8 mouse cellular contexts compared by ENCODE assay signal in the genomic region with DNA sequence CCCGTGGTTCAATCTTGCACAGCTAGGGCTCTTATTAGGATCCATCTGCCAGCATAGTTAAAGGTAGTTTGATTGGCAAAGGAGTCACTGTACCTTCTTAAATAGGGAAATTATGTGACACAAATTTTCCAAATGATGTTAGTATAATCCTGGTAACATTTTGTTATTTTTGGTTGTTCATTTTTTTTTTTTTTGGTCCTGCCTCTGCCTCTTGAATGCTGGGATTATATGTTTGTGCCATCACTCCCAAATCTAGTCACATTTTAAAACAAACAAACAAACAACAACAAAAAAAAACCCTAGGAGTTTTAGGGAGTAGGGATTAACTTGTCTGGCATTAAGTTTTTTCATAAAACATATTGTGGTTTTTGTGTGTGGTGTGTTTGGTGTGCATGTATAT. TPM values are rescaled to one million over a fixed set of nuclear protein-coding genes. Genes with fewer than 3 reads are reported as not detected.
DNase-seq lines count a peak whose midpoint lies in the region; ATAC-seq and TF ChIP-seq lines count a peak whose summit lies in the region.

Gene Mrpl35 (minus strand): TSS at position 101 of the 400 bp plus-strand sequence.

- no peak for DNase-seq in lung, embryonic 14.5 days
- no peak for DNase-seq in lung, postnatal 4 days
- DNase-seq in embryonic facial prominence, embryonic 10.5 days (ENCODE audit: low spot score) = no peak
- DNase-seq in heart, postnatal 10 days = no peak
- DNase-seq in stomach, postnatal 0 days (ENCODE audit: low spot score) = no peak
- no peak for DNase-seq in spleen, postnatal 14 days (ENCODE audit: low spot score in 2 of 2)
- DNase-seq in thymus, postnatal 25 days = no peak

- H3K36me3 ChIP-seq in lung, embryonic 14.5 days (ENCODE audit: insufficient read depth) = no peaks in the 10 kb centered on the region
- no peaks in the 10 kb centered on the region for H3K36me3 ChIP-seq in embryonic facial prominence, embryonic 10.5 days (replicated peaks)
- H3K36me3 ChIP-seq in limb, embryonic 12.5 days = no peaks in the 10 kb centered on the region
- no peaks in the 10 kb centered on the region for H3K36me3 ChIP-seq in stomach, postnatal 0 days (ENCODE audit: control insufficient read depth, insufficient read depth, low read length)

- no peak within 1 kb of the TSS for H3K4me3 ChIP-seq in lung, embryonic 14.5 days (ENCODE audit: low read depth, low read length)
- no peak within 1 kb of the TSS for H3K4me3 ChIP-seq in embryonic facial prominence, embryonic 10.5 days
- H3K4me3 ChIP-seq in limb, embryonic 12.5 days (replicated peaks) = no peak within 1 kb of the TSS
- no peak within 1 kb of the TSS for H3K4me3 ChIP-seq in stomach, postnatal 0 days (ENCODE audit: low read depth, low read length)

- no peaks in the 10 kb centered on the region for H3K27me3 ChIP-seq in lung, embryonic 14.5 days (ENCODE audit: insufficient read depth, low read length)
- H3K27me3 ChIP-seq in embryonic facial prominence, embryonic 10.5 days (replicated peaks; ENCODE audit: low read depth, poor library complexity, severe bottlenecking) = no peaks in the 10 kb centered on the region
- no peaks in the 10 kb centered on the region for H3K27me3 ChIP-seq in limb, embryonic 12.5 days
- no peaks in the 10 kb centered on the region for H3K27me3 ChIP-seq in stomach, postnatal 0 days (ENCODE audit: control insufficient read depth, insufficient read depth, low read length)

- no peak within 1 kb of the TSS for H3K27ac ChIP-seq in lung, embryonic 14.5 days (ENCODE audit: low read depth)
- H3K27ac ChIP-seq in embryonic facial prominence, embryonic 10.5 days (replicated peaks) = no peak within 1 kb of the TSS
- no peak within 1 kb of the TSS for H3K27ac ChIP-seq in limb, embryonic 12.5 days
- no peak within 1 kb of the TSS for H3K27ac ChIP-seq in stomach, postnatal 0 days (replicated peaks)

- intact Hi-C loops in heart, postnatal 10 days (cut with DNase I) = no loop called here

- no peaks in the 10 kb centered on the region for H3K9me3 ChIP-seq in lung, embryonic 14.5 days (ENCODE audit: low read depth, low read length)
- no peaks in the 10 kb centered on the region for H3K9me3 ChIP-seq in embryonic facial prominence, embryonic 10.5 days
- H3K9me3 ChIP-seq in limb, embryonic 12.5 days = no peaks in the 10 kb centered on the region
- H3K9me3 ChIP-seq in stomach, postnatal 0 days (ENCODE audit: control insufficient read depth, low read length) = no peaks in the 10 kb centered on the region

- 34% methylated on average over 1 of the region's 1 CpGs for WGBS in lung, embryonic 14.5 days
- 44% methylated on average over 1 of the region's 1 CpGs for WGBS in embryonic facial prominence, embryonic 10.5 days
- 47% methylated on average over 1 of the region's 1 CpGs for WGBS in limb, embryonic 12.5 days
- WGBS in stomach, postnatal 0 days = 31% methylated on average over 1 of the region's 1 CpGs

- no peak for TF ChIP-seq EP300 in stomach, postnatal 0 days (optimal IDR thresholded peaks at IDR 0.05)

- no peaks in the 10 kb centered on the region for H3K4me1 ChIP-seq in lung, embryonic 14.5 days (ENCODE audit: insufficient read depth)
- H3K4me1 ChIP-seq in embryonic facial prominence, embryonic 10.5 days = peaks cover 14% of the 10 kb centered on the region
- 0 out of 2 replicates have a peak, but pooled peaks cover 9% of the 10 kb centered on the region for H3K4me1 ChIP-seq in limb, embryonic 12.5 days (replicated peaks)
- H3K4me1 ChIP-seq in stomach, postnatal 0 days (replicated peaks; ENCODE audit: control insufficient read depth, insufficient read depth) = no peaks in the 10 kb centered on the region

- H3K4me2 ChIP-seq in lung, embryonic 14.5 days = no peak within 1 kb of the TSS
- no peak within 1 kb of the TSS for H3K4me2 ChIP-seq in limb, embryonic 12.5 days
- H3K4me2 ChIP-seq in stomach, postnatal 0 days (replicated peaks; ENCODE audit: low read depth) = no peak within 1 kb of the TSS

- TF ChIP-seq CTCF in lung, embryonic 14.5 days (IDR thresholded peaks at IDR 0.05; ENCODE audit: low read depth) = no peak
- TF ChIP-seq CTCF in stomach, postnatal 0 days (IDR thresholded peaks at IDR 0.05; ENCODE audit: low read depth) = no peak

- H3K9ac ChIP-seq in lung, embryonic 14.5 days = no peak within 1 kb of the TSS
- H3K9ac ChIP-seq in limb, embryonic 12.5 days (replicated peaks) = no peak within 1 kb of the TSS
- no peak within 1 kb of the TSS for H3K9ac ChIP-seq in stomach, postnatal 0 days (ENCODE audit: low read length)

- ATAC-seq in lung, embryonic 14.5 days (ENCODE audit: insufficient read depth) = no peak
- no peak for ATAC-seq in limb, embryonic 12.5 days (ENCODE audit: insufficient number of reproducible peaks, insufficient read depth, low FRiP score, low TSS enrichment, low read depth)
- no peak for ATAC-seq in stomach, postnatal 0 days (ENCODE audit: low FRiP score, low TSS enrichment)

RNA-seq across cellular contexts. Expression of gene Mrpl35, which starts in this region (rescaled TPM):
- 66.5 and 66.7 TPM in 2 replicates for polyA plus RNA-seq in lung, embryonic 14.5 days (2014; fragmentation: Nextera tagmentation; extraction: Ambion mirVana)
- polyA plus RNA-seq in embryonic facial prominence, embryonic 10.5 days (2016; fragmentation: Nextera tagmentation; extraction: Ambion mirVana) = 70.8 and 71.8 TPM in 2 replicates
- total RNA-seq in heart, postnatal 10 days (2021) = 10 to 100 TPM; 49.1 to 50.0 TPM
- polyA plus RNA-seq in limb, embryonic 12.5 days (2016; fragmentation: Nextera tagmentation; extraction: Ambion mirVana) = 58.0 and 62.6 TPM in 2 replicates
- 61.4 and 65.2 TPM in 2 replicates for polyA plus RNA-seq in stomach, postnatal 0 days (2015; fragmentation: Nextera tagmentation; extraction: Ambion mirVana)
